Mouse (Mus musculus): ENCODE data around the gene Ly9.

The Ly9 gene

GRCm38 (mm10) chr1:171607176-171607575 is at the start of gene Ly9:
Ly9 (minus strand) TSS chr1:171607410.
- DNase-seq: no peak

- DNase-seq: no peak
Measured at GRCm38 (mm10) chr1:171652734-171653133, 45.5 kb upstream of the Ly9 start, which contains the start of gene Slamf7. Slamf7 (minus strand) TSS chr1:171653035.

- DNase-seq: no peak
Measured at GRCm38 (mm10) chr1:171648840-171649239, 41.6 kb upstream of the Ly9 start.

- no peak for DNase-seq
Measured at GRCm38 (mm10) chr1:171647716-171648115, 40.5 kb upstream of the Ly9 start.

- DNase-seq: no peak
Measured at GRCm38 (mm10) chr1:171646429-171646940, 39.3 kb upstream of the Ly9 start.

GRCm38 (mm10) chr1:171643612-171644011 is 36.4 kb upstream of the Ly9 start:
- no peak for DNase-seq

GRCm38 (mm10) chr1:171640796-171641195 is 33.6 kb upstream of the Ly9 start:
- DNase-seq: no peak

- DNase-seq: no peak
Measured at GRCm38 (mm10) chr1:171638686-171639085, 31.5 kb upstream of the Ly9 start.

- no peak for DNase-seq
Measured at GRCm38 (mm10) chr1:171637101-171637500, 29.9 kb upstream of the Ly9 start.

GRCm38 (mm10) chr1:171635696-171636095 is 28.5 kb upstream of the Ly9 start:
- DNase-seq: no peak

- no peak for DNase-seq
Measured at GRCm38 (mm10) chr1:171631447-171631846, 24.2 kb upstream of the Ly9 start.

GRCm38 (mm10) chr1:171630912-171631311 is 23.7 kb upstream of the Ly9 start:
- no peak for DNase-seq

GRCm38 (mm10) chr1:171630041-171630440 is 22.8 kb upstream of the Ly9 start:
- no peak for DNase-seq

- DNase-seq: no peak
Measured at GRCm38 (mm10) chr1:171629168-171629567, 22.0 kb upstream of the Ly9 start.

GRCm38 (mm10) chr1:171627801-171628200 is 20.6 kb upstream of the Ly9 start:
- DNase-seq: no peak

GRCm38 (mm10) chr1:171620091-171620490 is 12.9 kb upstream of the Ly9 start:
- no peak for DNase-seq

- no peak for DNase-seq
Measured at GRCm38 (mm10) chr1:171619645-171620044, 12.4 kb upstream of the Ly9 start.

- no peak for DNase-seq
Measured at GRCm38 (mm10) chr1:171619001-171619400, 11.8 kb upstream of the Ly9 start.

- peak; percentile 29 to 53 for DNase-seq
Measured at GRCm38 (mm10) chr1:171616881-171617515, 9.8 kb upstream of the Ly9 start.

- no peak for DNase-seq
Measured at GRCm38 (mm10) chr1:171613962-171614361, 6.8 kb upstream of the Ly9 start.

GRCm38 (mm10) chr1:171610781-171611180 is 3.6 kb upstream of the Ly9 start:
- DNase-seq: no peak

GRCm38 (mm10) chr1:171610026-171610425 is 2.8 kb upstream of the Ly9 start:
- DNase-seq: no peak

GRCm38 (mm10) chr1:171606656-171607055 is 554 bp downstream of the Ly9 start:
- no peak for DNase-seq

- DNase-seq: no peak
Measured at GRCm38 (mm10) chr1:171604686-171605085, 2.5 kb downstream of the Ly9 start.

GRCm38 (mm10) chr1:171584584-171584983 is 22.6 kb downstream of the Ly9 start:
- no peak for DNase-seq
